In the genomic region with DNA sequence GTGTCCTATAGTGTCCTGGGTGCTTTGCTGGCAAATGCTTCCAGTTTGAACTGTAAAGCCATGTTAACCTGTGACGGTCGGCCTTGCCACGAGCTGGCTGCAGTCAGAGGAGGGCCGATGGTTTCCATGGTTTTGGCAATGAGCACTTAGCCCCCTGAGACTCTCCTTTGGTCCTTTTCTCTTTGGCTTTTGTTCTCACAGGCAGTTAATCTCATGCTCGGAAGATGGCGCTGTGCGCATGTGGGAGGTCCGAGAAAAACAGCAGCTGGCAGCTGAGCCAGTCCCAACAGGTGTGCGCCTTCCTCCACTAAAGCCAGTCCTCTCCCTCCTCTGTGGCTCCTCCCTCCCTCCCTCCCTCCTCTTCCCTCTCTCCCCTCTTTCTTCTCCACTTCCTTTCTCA, we compare ENCODE assay signal across 8 mouse cellular contexts. TPM values are rescaled to one million over a fixed set of nuclear protein-coding genes. Genes with fewer than 3 reads are reported as not detected.
DNase-seq lines count a peak whose midpoint lies in the region; ATAC-seq and TF ChIP-seq lines count a peak whose summit lies in the region.

No protein-coding gene starts in this region.

- H3K36me3 ChIP-seq in heart, adult 2 months (ENCODE audit: control insufficient read depth, insufficient read depth, low read length) = no peaks in the 10 kb centered on the region
- peaks cover 13% of the 10 kb centered on the region; the same call in 1 of the 2 replicates for H3K36me3 ChIP-seq in limb, embryonic 12.5 days
- H3K36me3 ChIP-seq in stomach, postnatal 0 days (ENCODE audit: control insufficient read depth, insufficient read depth, low read length) = peaks cover 2% of the 10 kb centered on the region

- H3K4me3 ChIP-seq in heart, adult 2 months = no peak overlapping the region
- no peak overlapping the region for H3K4me3 ChIP-seq in limb, embryonic 12.5 days (replicated peaks)
- H3K4me3 ChIP-seq in stomach, postnatal 0 days (ENCODE audit: low read depth, low read length) = no peak overlapping the region

- no peaks in the 10 kb centered on the region for H3K27me3 ChIP-seq in heart, adult 2 months (ENCODE audit: control insufficient read depth, insufficient read depth, low read length)
- no peaks in the 10 kb centered on the region for H3K27me3 ChIP-seq in limb, embryonic 12.5 days
- H3K27me3 ChIP-seq in stomach, postnatal 0 days (ENCODE audit: control insufficient read depth, insufficient read depth, low read length) = no peaks in the 10 kb centered on the region

- H3K9ac ChIP-seq in heart, adult 2 months (ENCODE audit: low read depth, low read length) = no peak overlapping the region
- H3K9ac ChIP-seq in limb, embryonic 12.5 days (replicated peaks) = no peak overlapping the region; the same call in 1 of the 2 replicates
- H3K9ac ChIP-seq in stomach, postnatal 0 days (ENCODE audit: low read length) = no peak overlapping the region

- H3K27ac ChIP-seq in heart, adult 2 months = no peak overlapping the region
- no peak overlapping the region for H3K27ac ChIP-seq in limb, embryonic 12.5 days
- no peak overlapping the region for H3K27ac ChIP-seq in stomach, postnatal 0 days (replicated peaks)

- H3K4me1 ChIP-seq in heart, adult 2 months (ENCODE audit: control insufficient read depth, insufficient read depth, low read length) = no peaks in the 10 kb centered on the region
- H3K4me1 ChIP-seq in limb, embryonic 12.5 days (replicated peaks) = peaks cover 9% of the 10 kb centered on the region
- H3K4me1 ChIP-seq in stomach, postnatal 0 days (replicated peaks; ENCODE audit: control insufficient read depth, insufficient read depth) = no peaks in the 10 kb centered on the region

- WGBS in heart, adult 2 months = 31% methylated on average over 9 of the region's 9 CpGs
- WGBS in limb, embryonic 12.5 days = 4% methylated on average over 9 of the region's 9 CpGs
- 9% methylated on average over 9 of the region's 9 CpGs for WGBS in stomach, postnatal 0 days

- intact Hi-C loops in heart, adult 2 months (cut with DNase I) = loop anchor here (1.0 to 2.0 kb wide), 2 partner anchors 269 to 330 kb away; no protein-coding TSS in a partner anchor

- no peak overlapping the region for H3K4me2 ChIP-seq in limb, embryonic 12.5 days
- no peak overlapping the region for H3K4me2 ChIP-seq in stomach, postnatal 0 days (replicated peaks; ENCODE audit: low read depth)

- ATAC-seq in limb, embryonic 12.5 days (ENCODE audit: insufficient number of reproducible peaks, insufficient read depth, low FRiP score, low TSS enrichment, low read depth) = peak; percentile 71; the same call in 1 of the 2 replicates
- ATAC-seq in stomach, postnatal 0 days (ENCODE audit: low FRiP score, low TSS enrichment) = peak; percentile 73; the same call in 1 of the 2 replicates

- 0 out of 2 replicates have a peak, but pooled peaks have one; percentile 53 for TF ChIP-seq EP300 in heart, adult 2 months (IDR thresholded peaks at IDR 0.05; ENCODE audit: insufficient read depth, low read depth, low read length)
- no peak for TF ChIP-seq EP300 in stomach, postnatal 0 days (optimal IDR thresholded peaks at IDR 0.05)

- TF ChIP-seq CTCF in heart, adult 2 months (IDR thresholded peaks at IDR 0.05) = peak; percentile 68
- TF ChIP-seq CTCF in stomach, postnatal 0 days (IDR thresholded peaks at IDR 0.05; ENCODE audit: low read depth) = peak; percentile 85

- DNase-seq in heart, adult 2 months = peak; percentile 29 to 39
- no peak for DNase-seq in heart, adult 8-10 months (ENCODE audit: low spot score)
- peak; percentile 46 for DNase-seq in cerebellum, adult 9-11 months
- peak; percentile 61 to 69 for DNase-seq in frontal cortex, postnatal 14 days (ENCODE audit: low spot score in 2 of 2)
- peak; percentile 32 to 66 for DNase-seq in kidney, adult 8-10 months
- DNase-seq in naive thymus-derived CD4-positive, alpha-beta T cell, adult 2 months (ENCODE audit: low read depth) = peak; percentile 23
- DNase-seq in stomach, postnatal 0 days (ENCODE audit: low spot score) = peak; percentile 78

- H3K9me3 ChIP-seq in limb, embryonic 12.5 days = no peaks in the 10 kb centered on the region
- no peaks in the 10 kb centered on the region for H3K9me3 ChIP-seq in stomach, postnatal 0 days (ENCODE audit: control insufficient read depth, low read length)

- TF ChIP-seq POLR2A in heart, adult 2 months (IDR thresholded peaks at IDR 0.05; ENCODE audit: insufficient read depth, low read depth, low read length) = no peak

- no peaks in the 10 kb centered on the region for H3K79me2 ChIP-seq in heart, adult 2 months (replicated peaks; ENCODE audit: control insufficient read depth, insufficient read depth, low read length)

RNA-seq across cellular contexts. Expression of a gene that starts 41.8 kb away (rescaled TPM):
- total RNA-seq in heart, adult 2 months (2021) = 10 to 100 TPM; 16.7 to 18.3 TPM
- 12.4 and 21.9 TPM in 2 replicates for polyA plus RNA-seq in heart, adult 2 months (2012; rRNA removed)
- 10 to 100 TPM; 17.7 to 20.3 (median 19.6) TPM for total RNA-seq in heart, adult 8-10 months (2022)
- 21.5 and 23.2 TPM in 2 replicates for polyA plus RNA-seq in limb, embryonic 12.5 days (2016; fragmentation: Nextera tagmentation; extraction: Ambion mirVana)
- polyA plus RNA-seq in stomach, postnatal 0 days (2015; fragmentation: Nextera tagmentation; extraction: Ambion mirVana) = 17.0 and 17.2 TPM in 2 replicates
